Mouse (Mus musculus) left cerebral cortex, postnatal 14 days (tissue): ENCODE measurements around the gene Olfr361. TPM values are rescaled to one million over a fixed set of nuclear protein-coding genes. Genes with fewer than 3 reads are reported as not detected.
"Not testable (repeated sequence)": the region's sequence is repeated elsewhere in the genome, so short reads cannot be mapped to it uniquely, and the experiment has no call there.

Source experiments
- DNase-seq, 2 experiments: peaks; one replicate each; pipeline ENCODE4 v3.0.0; 2021 to 2022; ENCODE audit warnings: low spot score in 2 of 2, mixed read lengths in 1 of 2
- intact Hi-C: fragments of 180-260 bp; cut with DNase I; formaldehyde crosslinking; loops from one replicate; pipeline ENCODE4 v1.15.1; 2025
- long read RNA-seq, 2 experiments: library from polyadenylated mRNA; stranded (forward); transcript quantifications; one replicate each; pipeline ENCODE4 v2.0.0; 2021
- total RNA-seq, 2 experiments: library from RNA; stranded (reverse); gene quantifications; 2 replicates each; pipeline ENCODE4 v1.2.3; 2021

Olfr361 gene
- total RNA-seq = not detected
- long read RNA-seq, experiment 1 = 0 reads
- long read RNA-seq, experiment 2 = 0 reads

- DNase-seq, intact Hi-C loops: not testable (repeated sequence)
These were observed at the start of gene Olfr361 for GRCm38 (mm10) chr2:37089190-37089589. Olfr361 (minus strand) TSS chr2:37089290.

DNA sequence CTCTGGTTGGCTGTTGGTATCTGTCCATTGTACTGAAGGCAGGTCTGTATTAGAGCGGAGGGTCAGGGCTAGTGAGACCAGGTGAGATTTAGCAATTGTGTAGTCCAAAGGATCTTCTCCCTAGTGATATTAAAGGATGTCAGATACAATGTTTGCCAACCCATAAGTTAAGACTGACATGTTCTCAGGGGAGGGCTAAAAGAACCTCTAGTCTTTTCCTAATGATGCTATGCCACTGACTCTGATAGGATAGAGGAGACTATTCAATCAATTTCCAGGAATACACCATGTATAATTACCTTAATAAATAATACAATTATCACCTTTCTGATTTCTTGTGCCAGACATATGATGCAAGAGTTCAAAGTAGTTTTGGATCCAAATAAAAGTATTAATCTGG, 28.7 kb upstream of the Olfr361 start, which contains the start of gene Olfr362:
Olfr362 (minus strand) TSS at position 101 of the 400 bp plus-strand sequence.
- intact Hi-C loops = no loop called here

DNA sequence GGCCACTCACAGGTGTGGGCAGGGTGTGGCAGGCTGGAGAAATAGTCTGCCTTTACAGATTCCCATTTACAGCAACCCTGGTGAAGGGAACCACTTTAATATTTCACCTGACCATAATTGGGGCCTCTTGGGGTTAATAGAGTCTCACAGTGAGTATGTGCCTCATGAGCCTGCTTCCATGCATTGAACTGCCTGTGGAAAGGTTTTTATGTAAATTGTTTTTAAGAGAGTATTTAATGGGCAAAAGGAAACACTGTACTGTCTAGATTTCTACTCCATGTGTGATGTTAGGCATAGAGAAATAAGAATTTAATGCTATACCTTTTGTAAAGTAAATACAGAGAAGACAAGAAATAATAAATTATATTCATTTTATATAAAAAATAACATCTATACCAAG, 23.6 kb downstream of the Olfr361 start, which contains the start of gene Olfr360:
Olfr360 (plus strand) TSS at position 301 of the 400 bp plus-strand sequence.
- DNase-seq = no peak
- intact Hi-C loops = no loop called here

More for the DNA sequence above, 28.7 kb upstream of the Olfr361 start, which contains the start of gene Olfr362:
- no peak for DNase-seq

Other genes starting within 250 kb of the Olfr361 start
- gene Olfr350, start 243.0 kb downstream of the Olfr361 start, total RNA-seq = not detected
- gene Olfr351, start 226.6 kb downstream of the Olfr361 start, total RNA-seq = not detected
- not detected for gene Olfr352, start 220.8 kb downstream of the Olfr361 start, total RNA-seq
- gene Olfr353, start 196.4 kb downstream of the Olfr361 start, total RNA-seq = not detected
- gene Olfr354, start 183.6 kb downstream of the Olfr361 start, total RNA-seq = under 1 TPM in 1 of 2 experiments, not detected in 1; 0.04 TPM
- gene Olfr355, start 160.4 kb downstream of the Olfr361 start, total RNA-seq = not detected
- not detected for gene Olfr356, start 152.2 kb downstream of the Olfr361 start, total RNA-seq
- not detected for gene Olfr357, start 95.5 kb downstream of the Olfr361 start, total RNA-seq
- not detected for gene Olfr358, start 80.0 kb downstream of the Olfr361 start, total RNA-seq
- not detected for gene Olfr360, start 23.5 kb downstream of the Olfr361 start, total RNA-seq
- gene Olfr362, start 28.6 kb upstream of the Olfr361 start, total RNA-seq = not detected
- gene Olfr364-ps1, start 50.0 kb upstream of the Olfr361 start, total RNA-seq = not detected
- not detected for gene Olfr365, start 98.9 kb upstream of the Olfr361 start, total RNA-seq
- gene Olfr366, start 122.3 kb upstream of the Olfr361 start, total RNA-seq = not detected
- gene Olfr368, start 237.2 kb upstream of the Olfr361 start, total RNA-seq = not detected